Mouse (Mus musculus): Measurements from ENCODE around the gene Fto.

Gene Fto

DNA sequence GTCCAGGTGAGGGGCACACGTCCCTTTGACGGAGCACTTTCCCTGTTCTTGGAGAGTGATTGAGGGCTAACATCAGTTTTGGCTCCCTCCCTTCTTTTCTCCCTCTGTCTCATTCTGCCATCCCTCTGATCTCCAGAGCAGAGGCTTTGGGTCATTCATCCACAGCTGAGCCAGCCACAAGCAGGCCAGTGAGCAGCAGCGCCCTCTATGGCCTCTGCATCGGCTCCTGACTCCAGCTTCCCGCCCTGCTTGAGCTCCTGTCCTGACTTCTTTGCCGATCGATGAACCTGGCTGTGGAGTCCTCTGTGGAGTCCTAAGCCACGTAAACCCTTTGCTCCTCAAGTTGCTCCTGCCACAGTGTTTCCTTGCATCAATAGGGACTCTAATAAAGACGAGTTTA is 10.9 kb downstream of the Fto start:
- no peak for DNase-seq (ENCODE audit: low spot score)

- no peak for DNase-seq (ENCODE audit: low spot score)
Observed at GRCm38 (mm10) chr8:91324916-91325315, 11.6 kb downstream of the Fto start.

GRCm38 (mm10) chr8:91326018-91326417 is 12.7 kb downstream of the Fto start:
- no peak for DNase-seq (ENCODE audit: low spot score)

GRCm38 (mm10) chr8:91326946-91327345 is 13.6 kb downstream of the Fto start:
- no peak for DNase-seq (ENCODE audit: low spot score)

GRCm38 (mm10) chr8:91327471-91328205 is 14.3 kb downstream of the Fto start:
- DNase-seq (ENCODE audit: low spot score), result no peak

- peak; percentile 56 for DNase-seq (ENCODE audit: low spot score)
Observed at GRCm38 (mm10) chr8:91329056-91329455, 15.7 kb downstream of the Fto start.

DNA sequence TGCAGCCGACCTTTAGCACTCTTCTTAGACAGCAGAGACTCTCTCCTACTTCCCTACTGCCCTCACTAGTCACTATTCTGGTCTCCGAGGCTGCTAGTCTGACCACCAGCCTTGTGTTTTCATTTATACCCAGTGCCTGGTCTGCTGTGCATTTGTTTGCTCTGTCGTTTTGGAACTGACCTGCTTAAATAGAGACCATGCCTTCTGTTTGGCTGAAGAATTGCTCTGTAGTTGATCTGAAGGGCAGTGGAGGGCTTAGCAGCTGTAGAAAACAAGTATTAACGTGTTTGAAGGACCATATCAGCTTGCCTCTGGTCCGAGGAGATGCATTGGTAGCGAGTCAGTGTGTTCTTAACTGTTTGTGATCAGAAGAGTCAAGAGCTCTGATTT is 16.1 kb downstream of the Fto start:
- DNase-seq (ENCODE audit: low spot score), result no peak

GRCm38 (mm10) chr8:91338389-91339154 is 25.2 kb downstream of the Fto start:
- no peak for DNase-seq (ENCODE audit: low spot score)

DNA sequence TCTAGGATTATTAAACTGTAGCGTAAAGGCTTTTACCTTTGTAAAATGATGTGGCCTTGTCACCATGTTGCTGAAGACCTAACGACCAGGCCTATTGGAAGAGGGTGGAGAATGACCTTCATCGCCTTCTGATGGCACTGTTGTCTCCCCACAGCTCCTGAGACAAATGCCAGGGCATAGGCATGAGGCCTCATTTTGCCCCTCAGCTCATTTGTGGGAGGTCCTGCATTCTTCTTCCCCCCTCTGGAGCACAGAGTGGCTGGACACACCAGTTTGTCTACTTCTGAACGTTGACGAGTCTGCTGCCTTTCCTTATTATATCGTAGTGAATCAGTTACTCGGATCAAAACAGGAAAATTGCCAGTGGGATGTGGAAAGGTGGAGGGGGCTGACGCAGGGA is 26.3 kb downstream of the Fto start:
- DNase-seq (ENCODE audit: low spot score), result no peak

- no peak for DNase-seq (ENCODE audit: low spot score)
Observed at GRCm38 (mm10) chr8:91340746-91341145, 27.4 kb downstream of the Fto start.

DNA sequence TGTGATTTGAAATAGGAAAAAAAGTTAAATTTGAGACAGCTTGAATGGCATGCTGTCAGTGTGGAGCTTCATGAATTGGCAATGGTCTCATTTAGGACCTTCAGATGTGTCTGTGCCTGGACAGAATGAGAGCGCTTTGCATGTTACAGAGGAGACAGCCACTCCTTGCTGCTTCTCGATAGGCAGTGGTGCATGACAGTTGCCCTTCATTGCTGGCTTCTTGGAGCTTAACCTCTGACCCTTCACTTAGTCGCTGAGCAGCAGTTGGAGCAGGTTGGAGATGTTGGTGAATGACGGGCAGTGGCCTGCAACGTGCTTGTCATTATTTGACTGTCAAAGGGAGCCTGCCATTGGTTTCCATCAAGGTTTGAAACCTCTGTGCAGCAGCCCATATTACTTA is 28.9 kb downstream of the Fto start:
- no peak for DNase-seq (ENCODE audit: low spot score)

DNA sequence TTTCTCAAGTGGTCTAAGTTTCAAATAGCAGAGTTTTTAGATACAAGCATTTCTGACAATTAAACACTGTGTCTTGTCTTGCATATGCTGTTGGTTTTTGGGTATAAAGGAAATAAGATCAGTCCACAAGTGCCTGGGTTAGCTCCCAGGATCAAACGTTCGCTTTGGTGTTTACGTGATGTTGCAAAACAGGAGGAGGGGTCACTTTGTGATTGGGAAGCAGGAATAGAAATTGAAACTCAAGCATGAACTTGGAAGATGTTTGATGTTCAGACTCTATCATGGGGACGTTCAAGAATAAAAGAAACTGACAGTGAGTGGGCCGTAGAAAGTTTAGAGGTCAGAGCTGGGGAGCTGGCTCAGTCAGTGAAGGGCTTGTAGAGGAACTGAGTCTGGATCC is 29.5 kb downstream of the Fto start:
- no peak for DNase-seq (ENCODE audit: low spot score)

DNA sequence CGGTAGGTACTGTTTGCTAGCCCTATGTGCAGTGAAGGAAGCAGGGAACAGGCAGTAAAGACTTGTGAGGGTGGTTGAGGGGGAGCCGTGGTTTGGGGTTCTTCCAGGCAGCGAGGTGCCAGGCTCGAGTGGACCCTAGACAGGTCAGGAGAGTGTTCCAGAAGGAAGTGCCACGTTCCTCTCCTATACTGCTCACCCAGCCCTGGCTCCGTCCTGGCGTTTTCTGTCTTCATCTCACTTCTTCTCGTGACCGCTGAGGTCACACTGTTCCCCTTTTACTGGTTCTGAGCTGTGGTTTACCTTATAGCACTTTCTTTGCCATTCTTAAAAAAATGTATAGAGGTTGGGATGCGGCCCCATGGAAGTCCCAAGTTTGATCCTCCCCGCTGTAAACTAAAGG is 31.3 kb downstream of the Fto start:
- no peak for DNase-seq (ENCODE audit: low spot score)

- DNase-seq (ENCODE audit: low spot score), result no peak
Observed at GRCm38 (mm10) chr8:91347146-91347545, 33.8 kb downstream of the Fto start.

- DNase-seq (ENCODE audit: low spot score), result no peak
Observed at GRCm38 (mm10) chr8:91347595-91347994, 34.3 kb downstream of the Fto start.

GRCm38 (mm10) chr8:91349816-91350215 is 36.5 kb downstream of the Fto start:
- DNase-seq (ENCODE audit: low spot score), result no peak

DNA sequence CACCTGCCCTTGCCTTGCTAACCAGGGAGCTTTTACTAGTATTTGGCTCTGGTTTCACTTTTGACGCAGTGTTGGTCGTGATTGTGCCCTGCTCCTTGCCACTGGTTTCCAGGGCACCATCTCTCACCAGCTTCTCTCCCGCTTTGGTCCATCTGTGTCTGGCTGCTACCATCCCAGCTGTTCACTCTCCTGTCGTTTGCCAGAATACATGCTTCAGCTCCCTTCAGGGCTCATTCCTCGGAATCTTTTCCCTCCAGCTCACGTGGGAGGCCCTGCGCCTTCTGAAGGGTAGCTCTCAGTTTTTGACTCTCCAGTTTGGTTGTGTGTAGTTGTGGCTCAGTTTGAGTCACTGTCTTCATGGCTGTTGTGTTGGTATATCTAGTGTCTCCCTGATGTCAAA is 37.3 kb downstream of the Fto start:
- peak; percentile 29 for DNase-seq (ENCODE audit: low spot score)

DNA sequence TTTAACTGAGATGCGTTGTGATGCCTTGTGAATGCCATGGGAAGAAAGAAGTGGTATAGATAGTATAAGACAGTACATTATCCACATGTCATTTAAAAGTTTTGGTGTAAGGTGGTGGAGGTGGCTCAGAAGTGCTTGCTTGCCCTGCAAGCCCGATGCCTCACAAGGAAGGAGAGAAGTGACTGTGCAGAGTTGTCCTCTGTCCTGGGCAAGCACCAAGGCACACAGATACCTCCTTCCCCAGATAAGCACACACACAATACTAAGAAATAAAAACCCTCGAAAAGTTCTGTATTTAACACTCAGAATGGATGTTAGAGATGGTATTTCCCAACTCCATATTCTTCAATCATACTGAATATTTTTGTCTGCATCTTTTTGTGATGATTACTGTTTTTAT is 39.3 kb downstream of the Fto start:
- no peak for DNase-seq (ENCODE audit: low spot score)

- DNase-seq (ENCODE audit: low spot score), result no peak
Observed at GRCm38 (mm10) chr8:91353062-91353461, 39.7 kb downstream of the Fto start.

DNA sequence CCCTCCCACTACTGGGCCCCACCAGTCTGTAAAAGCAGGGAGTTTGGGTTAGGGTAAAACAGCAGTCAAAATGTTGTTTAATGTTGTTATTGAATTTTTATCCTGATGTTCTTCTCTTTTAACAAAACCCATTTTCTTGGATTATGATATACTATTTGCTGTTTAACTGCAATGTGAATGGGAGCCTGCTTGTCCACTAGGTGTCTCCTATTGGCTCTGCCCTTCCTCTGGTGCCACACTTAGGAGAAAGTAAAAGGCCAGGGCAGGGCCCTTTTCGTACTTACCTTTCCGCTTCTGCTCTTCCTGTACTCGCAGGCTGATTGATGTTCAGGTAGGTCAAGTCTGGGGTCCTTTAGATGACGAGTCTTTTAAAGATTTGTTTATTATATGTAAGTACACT is 40.6 kb downstream of the Fto start:
- no peak for DNase-seq (ENCODE audit: low spot score)

DNA sequence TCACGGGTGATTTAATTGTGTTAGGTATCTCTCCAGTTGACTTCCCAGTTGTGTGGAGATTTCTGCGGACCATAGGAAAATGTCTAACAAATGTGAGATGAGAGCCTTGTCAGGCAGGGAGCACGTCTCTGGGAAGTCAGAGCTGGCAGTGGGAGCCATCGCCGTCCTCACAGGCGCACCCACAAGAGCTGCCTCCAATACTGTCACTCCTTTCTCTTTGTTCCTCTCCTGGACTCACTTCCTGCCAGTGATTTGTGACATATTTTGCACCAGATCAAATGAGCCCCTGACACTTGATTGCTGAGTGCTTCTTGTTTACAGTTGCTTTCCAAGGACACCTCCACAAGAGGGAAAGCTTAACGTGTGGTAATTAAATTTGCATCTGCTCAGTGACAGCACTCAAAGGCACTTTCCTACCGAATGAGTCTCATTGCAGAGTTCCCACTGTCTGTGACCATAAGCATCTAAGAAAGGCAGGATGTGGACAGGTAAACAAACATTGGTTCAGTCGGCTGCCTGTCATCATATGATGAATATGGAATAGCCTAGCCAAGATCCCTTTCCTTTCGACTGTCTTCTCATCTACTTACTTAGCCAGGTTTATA is 42.1 kb downstream of the Fto start:
- no peak for DNase-seq (ENCODE audit: low spot score)

GRCm38 (mm10) chr8:91355956-91356699 is 42.8 kb downstream of the Fto start:
- DNase-seq (ENCODE audit: low spot score), result no peak

Measured in adipocyte (in vitro differentiated cells).